In genomic region chr1:62521368-62521767, GRCm38 (mm10) we compare ENCODE assay signal across 23 mouse cellular contexts.
A peak's percentile ranks its signal among the peaks of the same experiment; 100 is the strongest.
DNase-seq lines count a peak whose midpoint lies in the region; ATAC-seq and TF ChIP-seq lines count a peak whose summit lies in the region.
"Had no signal": no experiment of that assay in that cellular context is flagged by ENCODE, and none has a peak within 500 bp of the region (broad histone marks: within the 10 kb centered on the region; RNA-seq: fewer than 3 reads in every experiment).

No protein-coding gene starts in this region.

- TF ChIP-seq POLR2A in lung, adult 2 months (IDR thresholded peaks at IDR 0.05; ENCODE audit: borderline replicate concordance, extremely low read depth, low read depth, low read length) = no peak

- ATAC-seq in kidney, postnatal 0 days (replicated peaks; ENCODE audit: low FRiP score, low read depth) = no peak
- ATAC-seq in megakaryocyte progenitor cell, adult 5-6 weeks (replicated peaks; ENCODE audit: poor library complexity) = peak; percentile 50
- ATAC-seq in erythroblast, adult 5-6 weeks (replicated peaks; ENCODE audit: low FRiP score, poor library complexity, severe bottlenecking) = no peak
- ATAC-seq: activated CD4-positive, CD25-positive, alpha-beta regulatory T cell, adult 4 months; forebrain, embryonic 14.5 days; Patski had no signal

- WGBS in kidney, postnatal 0 days = 78% methylated on average over 7 of the region's 7 CpGs
- 75% methylated on average over 7 of the region's 7 CpGs for WGBS in lung, adult 2 months

- TF ChIP-seq CTCF in kidney, postnatal 0 days (IDR thresholded peaks at IDR 0.05; ENCODE audit: low read depth) = 0 out of 2 replicates have a peak, but pooled peaks have one; percentile 17
- no peak for TF ChIP-seq CTCF in lung, adult 2 months (IDR thresholded peaks at IDR 0.05; ENCODE audit: insufficient read depth, low read length)

- no peak overlapping the region for H3K27ac ChIP-seq in kidney, postnatal 0 days
- H3K27ac ChIP-seq: embryonic facial prominence, embryonic 10.5 days; forebrain, embryonic 10.5 days; heart, adult 2 months; hindbrain, embryonic 10.5 days; hindbrain, embryonic 14.5 days had no signal

- no peak overlapping the region for H3K9ac ChIP-seq in kidney, postnatal 0 days (ENCODE audit: low read depth, low read length)
- H3K9ac ChIP-seq: heart, embryonic 12.5 days; hindbrain, embryonic 14.5 days had no signal

- no peaks in the 10 kb centered on the region for H3K9me3 ChIP-seq in kidney, postnatal 0 days (replicated peaks; ENCODE audit: low read length)
- H3K9me3 ChIP-seq: embryonic facial prominence, embryonic 10.5 days; forebrain, embryonic 10.5 days; heart, embryonic 12.5 days; hindbrain, embryonic 10.5 days had no signal

- peak; percentile 14 for DNase-seq in kidney, postnatal 0 days (ENCODE audit: low spot score)
- no peak for DNase-seq in kidney, postnatal 14 days
- DNase-seq in lung, postnatal 10 days = peak; percentile 7
- DNase-seq in lung, adult 2 months = no peak
- DNase-seq in frontal cortex, postnatal 36 days (ENCODE audit: low spot score in 2 of 2) = no peak
- DNase-seq: adrenal gland, postnatal 14 days; cerebellum, adult 18-20 months; cerebellum, adult 9-11 months; cerebellum, postnatal 36 days; gastrocnemius, postnatal 36 days; heart, adult 2 months had no signal

- no peaks in the 10 kb centered on the region for H3K27me3 ChIP-seq in kidney, postnatal 0 days (ENCODE audit: insufficient read depth, low read length)
- H3K27me3 ChIP-seq: CH12.LX; heart, embryonic 12.5 days; Patski had no signal

- H3K4me3 ChIP-seq in kidney, postnatal 0 days (replicated peaks; ENCODE audit: low read depth, low read length) = no peak overlapping the region
- H3K4me3 ChIP-seq in lung, adult 2 months (replicated peaks; ENCODE audit: extremely low read depth, low read depth, low read length) = no peak overlapping the region
- H3K4me3 ChIP-seq: embryonic facial prominence, embryonic 10.5 days; erythroblast, embryonic 14.5 days; forebrain, embryonic 10.5 days; heart, adult 2 months; heart, embryonic 12.5 days; hindbrain, embryonic 10.5 days had no signal

- no peak overlapping the region for H3K4me2 ChIP-seq in kidney, postnatal 0 days (ENCODE audit: low read length)
- H3K4me2 ChIP-seq: heart, embryonic 12.5 days; hindbrain, embryonic 14.5 days had no signal

- H3K4me1 ChIP-seq in kidney, postnatal 0 days (replicated peaks; ENCODE audit: insufficient read depth, low read length) = no peaks in the 10 kb centered on the region
- no peaks in the 10 kb centered on the region for H3K4me1 ChIP-seq in lung, adult 2 months (ENCODE audit: control insufficient read depth, insufficient read depth, low read length)
- H3K4me1 ChIP-seq: embryonic facial prominence, embryonic 10.5 days; hindbrain, embryonic 10.5 days had no signal

- no peaks in the 10 kb centered on the region for H3K36me3 ChIP-seq in kidney, postnatal 0 days (ENCODE audit: insufficient read depth, low read length)
- H3K36me3 ChIP-seq: embryonic facial prominence, embryonic 10.5 days; forebrain, embryonic 10.5 days; heart, embryonic 12.5 days; hindbrain, embryonic 10.5 days had no signal

Comparison
In these comparisons a context has a peak if more than half of its experiments do, and no peak if none do; other contexts are left out.
1. DNase-seq: peak in kidney, postnatal 0 days (single experiment) and lung, postnatal 10 days (single experiment); none in kidney, postnatal 14 days (single experiment), lung, adult 2 months (single experiment) and frontal cortex, postnatal 36 days (0 of 2).